Mouse (Mus musculus) lung, adult 2 months (tissue): Measurements from ENCODE around the gene Me3.

ENCODE experiments used
- CTCF ChIP-seq: fragments of 200-500 bp; IDR thresholded peaks from 2 replicates; pipeline ENCODE4 v1.5.1; 2011; ENCODE audit warnings: mild to moderate bottlenecking, low read length, control low read depth; ENCODE audit not compliant: insufficient read depth
- POLR2A ChIP-seq: fragments of 200-500 bp; IDR thresholded peaks from 2 replicates; pipeline ENCODE4 v1.6.1; 2011; ENCODE audit warnings: low read depth, mild to moderate bottlenecking, control low read depth, low read length, borderline replicate concordance; ENCODE audit errors: extremely low read depth

DNA sequence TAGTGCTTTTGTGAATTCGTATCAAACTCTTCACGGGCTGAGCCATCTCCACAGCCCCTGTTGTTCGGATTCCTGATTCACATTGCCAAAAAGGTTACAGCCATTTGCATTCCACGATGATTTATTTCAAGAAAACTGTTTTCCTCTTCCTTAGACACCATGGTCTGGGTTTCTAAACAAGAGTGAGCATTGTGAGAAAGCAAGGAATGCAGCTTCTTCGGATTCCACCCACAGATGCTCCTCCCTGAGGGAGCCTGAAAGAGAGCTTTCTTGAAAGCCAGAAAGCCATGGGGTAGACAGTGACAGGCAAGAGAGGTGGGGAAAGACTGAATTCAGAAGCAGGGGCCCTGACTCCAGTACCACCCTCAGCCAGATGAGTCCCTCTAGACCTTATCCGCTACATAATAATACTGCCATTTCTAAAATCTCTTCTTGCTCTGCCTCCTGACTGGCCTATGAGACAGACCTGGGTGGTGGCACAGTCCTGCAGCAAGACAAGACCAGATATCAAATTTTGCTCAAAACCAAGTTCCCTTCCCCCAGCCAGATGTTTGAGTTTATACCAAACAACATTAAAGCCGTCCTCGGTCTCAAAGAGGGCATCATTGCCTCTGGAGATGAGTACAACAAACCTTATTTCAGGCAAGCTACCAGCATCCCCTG lies 166.3 kb downstream of the Me3 start:
- no peak for TF ChIP-seq CTCF
- no peak for TF ChIP-seq POLR2A
